Mouse (Mus musculus): Measurements from ENCODE around the gene Mblac1.
A peak's percentile ranks its signal among the peaks of the same experiment; 100 is the strongest.

Mblac1 gene

DNA sequence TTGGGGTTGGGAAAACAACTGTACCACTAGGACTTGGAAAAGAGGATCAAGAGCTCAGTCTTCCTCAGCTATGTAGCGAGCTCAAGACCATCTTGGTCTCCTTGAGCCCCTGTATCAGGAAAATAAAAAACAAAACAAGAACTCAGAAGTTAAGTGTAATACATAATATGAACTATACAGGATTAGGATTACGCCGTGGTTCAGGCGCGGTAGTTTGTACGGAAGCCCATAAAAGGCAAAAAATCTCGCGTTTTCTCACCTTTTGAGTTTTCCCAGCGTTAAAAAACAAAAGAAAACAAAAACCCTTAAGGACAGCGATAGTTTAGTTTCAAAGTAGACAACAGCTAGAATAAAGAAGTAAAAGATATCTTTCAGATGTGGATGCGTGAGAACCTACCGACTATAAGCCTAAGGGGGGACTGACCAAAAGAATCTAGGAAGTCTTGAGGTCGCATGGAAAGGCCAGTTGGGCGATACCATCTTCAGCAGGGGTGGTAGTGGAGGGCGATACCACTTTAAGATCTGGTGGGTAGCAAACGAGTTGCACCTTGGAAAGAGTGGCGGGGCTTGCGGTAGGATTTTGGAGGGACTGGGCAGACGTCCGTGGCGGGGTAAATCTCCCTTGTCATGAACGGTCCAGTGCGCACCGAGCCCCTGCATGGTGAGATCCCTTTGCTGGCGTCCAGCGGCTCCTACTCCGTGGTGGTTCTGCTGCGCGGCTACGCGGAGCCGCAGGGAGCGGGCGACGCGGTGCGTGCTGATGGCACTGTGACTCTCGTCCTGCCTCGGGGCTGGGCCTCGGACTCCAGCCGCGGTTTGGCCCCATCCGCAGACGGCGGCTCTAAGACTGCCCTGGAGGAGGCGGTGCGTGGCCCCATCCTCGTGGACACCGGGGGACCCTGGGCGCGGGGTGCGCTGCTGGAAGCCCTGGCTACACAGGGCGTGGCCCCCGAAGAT is at the start of gene Mblac1:
TSS of gene Mblac1 (plus strand) at position 544 of the 957 bp plus-strand sequence.
- peak; percentile 73 to 76 for DNase-seq (ENCODE audit: low spot score in 2 of 2)

DNA sequence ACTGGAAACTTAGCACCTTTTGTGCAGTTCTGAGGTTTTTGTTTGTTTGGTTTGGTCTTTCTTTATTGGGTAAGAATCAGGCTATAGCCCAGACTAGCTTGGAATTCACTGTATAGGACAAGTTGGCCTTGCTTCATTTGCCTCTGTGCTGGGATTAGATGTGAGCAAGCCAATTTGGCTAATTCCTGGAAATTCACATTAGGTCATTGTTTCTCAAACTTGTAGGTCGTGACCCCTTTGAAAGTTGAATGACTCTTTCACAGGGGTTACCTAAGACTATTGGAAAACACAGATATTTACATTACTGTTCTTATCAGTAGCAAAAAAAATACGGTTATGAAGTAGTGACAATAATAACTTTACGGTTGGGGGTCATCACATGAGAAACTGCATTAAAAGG is 39.7 kb upstream of the Mblac1 start:
- no peak for DNase-seq (ENCODE audit: low spot score in 2 of 2)

DNA sequence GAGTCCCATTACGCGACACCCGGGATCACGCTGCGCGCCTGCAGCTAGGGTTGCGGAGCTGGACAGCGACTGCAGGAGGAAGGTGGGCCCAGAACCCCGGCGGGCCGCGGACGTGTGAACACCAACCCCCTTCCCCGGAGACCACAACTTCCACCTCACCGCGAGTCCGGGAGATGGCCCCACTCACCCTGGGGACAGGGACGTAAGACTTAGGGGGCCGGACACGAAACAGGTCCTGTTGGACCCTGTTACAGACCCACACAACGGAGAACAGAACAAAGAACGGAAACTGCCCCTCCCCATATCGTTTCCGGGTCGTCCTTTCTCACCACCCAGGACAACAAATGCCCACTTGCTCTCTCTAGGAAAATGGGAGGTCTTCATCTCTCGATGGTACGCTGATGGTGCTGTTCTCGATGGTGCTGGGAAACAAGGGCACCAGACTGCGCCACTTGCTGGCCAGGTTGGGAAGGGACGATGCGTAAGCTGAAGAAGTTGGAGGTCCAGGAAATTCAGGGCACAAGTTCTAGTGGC is 38.6 kb upstream of the Mblac1 start, which contains the start of gene Zfp113:
TSS of gene Zfp113 (minus strand) at position 302 of the 534 bp plus-strand sequence.
- DNase-seq (ENCODE audit: low spot score in 2 of 2), result peak; percentile 77 to 80

DNA sequence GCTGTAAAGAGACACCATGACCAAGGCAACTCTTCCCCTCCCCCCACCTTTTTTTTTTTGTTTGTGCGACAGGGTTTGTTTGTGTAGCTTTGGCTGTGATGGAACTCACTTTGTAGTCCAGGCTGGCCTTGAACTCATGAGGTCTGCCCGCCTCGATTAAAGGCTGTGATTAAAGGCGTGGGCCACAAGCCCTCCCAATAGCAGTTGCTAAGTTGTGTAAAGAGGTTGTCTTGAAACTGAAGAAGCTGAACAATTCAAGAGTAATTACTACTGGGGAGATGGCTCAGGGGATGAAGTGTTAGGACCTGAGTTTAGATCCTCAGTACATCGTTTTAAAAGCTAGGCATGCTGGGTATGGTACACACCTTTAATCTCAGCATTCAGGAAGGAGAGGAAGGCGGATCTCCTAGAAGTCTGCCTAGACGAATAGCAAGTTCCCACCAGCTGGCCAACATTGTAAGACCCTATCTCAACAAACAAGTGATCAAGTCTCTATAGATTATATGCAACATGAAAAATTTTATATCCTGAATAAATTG is 33.8 kb upstream of the Mblac1 start:
- DNase-seq (ENCODE audit: low spot score in 2 of 2), result no peak

DNA sequence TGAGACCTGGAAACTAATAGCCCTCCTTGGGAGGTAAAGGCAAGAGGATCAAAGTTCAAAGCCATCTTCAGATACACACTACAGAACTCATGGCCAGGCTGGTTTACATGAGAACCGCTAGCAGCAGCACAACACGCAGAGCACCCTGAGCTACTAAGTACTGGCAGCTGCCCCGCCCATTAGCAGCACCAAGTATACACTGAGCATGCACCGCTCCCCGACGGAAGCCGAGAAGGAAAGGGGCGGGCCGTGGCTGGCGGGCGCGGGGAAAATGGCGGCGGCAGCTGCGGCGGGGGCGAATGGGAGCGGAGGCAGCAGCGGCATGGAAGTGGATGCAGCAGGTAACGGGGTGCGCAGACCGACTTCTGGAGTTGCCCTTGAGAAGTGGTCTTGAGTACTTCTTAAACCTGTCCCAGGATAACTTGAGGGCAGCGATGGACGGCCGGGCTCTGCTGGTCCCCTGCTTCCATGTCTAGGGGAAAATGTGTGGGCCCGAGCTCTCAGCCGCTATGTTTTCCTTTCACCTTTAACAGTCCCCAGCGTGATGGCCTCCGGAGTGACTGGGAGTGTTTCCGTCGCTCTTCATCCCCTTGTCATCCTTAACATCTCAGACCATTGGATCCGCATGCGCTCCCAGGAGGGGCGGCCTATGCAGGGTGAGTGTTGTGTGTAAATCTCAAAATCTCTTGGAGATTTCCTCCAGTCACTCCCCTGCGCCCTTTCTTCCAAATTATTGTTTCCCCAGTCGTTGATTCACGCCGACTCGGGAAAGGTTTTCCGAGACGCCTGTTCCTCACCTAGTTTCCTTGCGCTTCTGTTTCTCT is 33.1 kb upstream of the Mblac1 start, which contains the start of gene Cops6:
TSS of gene Cops6 (plus strand) at position 230 of the 824 bp plus-strand sequence.
- DNase-seq (ENCODE audit: low spot score in 2 of 2), result peak; percentile 91 to 95

DNA sequence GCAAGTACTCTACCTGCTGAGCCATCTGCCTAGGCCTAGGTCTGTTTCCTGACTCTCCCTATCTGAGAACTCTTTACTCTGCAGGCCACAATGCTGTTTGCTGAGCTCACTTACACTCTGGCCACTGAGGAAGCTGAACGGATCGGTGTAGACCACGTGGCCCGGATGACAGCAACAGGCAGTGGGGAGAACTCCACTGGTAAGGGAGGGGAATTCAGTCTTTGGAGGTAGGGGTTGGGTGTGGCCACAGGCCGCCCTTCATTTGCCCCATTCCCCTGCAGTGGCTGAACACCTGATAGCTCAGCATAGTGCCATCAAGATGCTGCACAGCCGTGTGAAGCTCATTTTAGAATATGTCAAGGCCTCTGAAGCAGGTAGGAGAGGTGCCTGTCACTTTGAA is 31.1 kb upstream of the Mblac1 start:
- DNase-seq (ENCODE audit: low spot score in 2 of 2), result no peak

DNA sequence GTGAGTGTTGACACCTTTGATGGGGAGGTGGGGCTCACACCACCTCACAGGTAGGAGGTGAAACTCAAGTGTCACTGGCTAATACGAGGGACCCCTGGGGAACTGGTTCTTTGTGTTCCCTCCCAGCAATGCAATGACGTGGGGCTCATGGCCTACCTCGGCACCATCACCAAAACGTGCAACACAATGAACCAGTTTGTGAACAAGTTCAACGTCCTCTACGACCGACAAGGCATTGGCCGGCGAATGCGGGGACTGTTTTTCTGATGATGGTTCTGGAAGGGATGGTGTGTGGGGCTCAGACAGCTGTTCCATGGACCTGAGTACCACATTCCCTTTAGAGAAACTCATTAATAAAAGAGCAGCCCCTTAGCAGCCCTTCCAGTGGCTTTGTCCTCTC is 30.5 kb upstream of the Mblac1 start:
- DNase-seq (ENCODE audit: low spot score in 2 of 2), result no peak

DNA sequence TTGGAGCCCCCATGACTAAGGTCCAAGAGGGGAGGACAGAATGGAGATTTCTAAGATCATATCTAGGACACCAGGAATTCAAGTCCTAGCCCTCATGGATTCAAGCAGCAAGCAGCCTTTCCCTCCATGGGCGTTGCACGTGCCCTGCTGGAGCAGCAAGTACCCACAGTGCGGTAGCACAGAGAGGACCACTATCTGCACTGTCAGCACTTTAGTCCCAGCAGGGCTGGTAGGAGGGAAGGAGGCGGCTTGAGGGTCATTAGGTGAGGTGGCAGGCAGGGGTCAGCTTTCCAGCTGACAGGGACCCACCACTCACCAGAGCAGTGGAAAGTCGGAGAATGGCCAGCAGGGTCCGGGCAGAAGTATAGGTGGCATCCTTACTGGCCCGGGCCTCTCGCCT is 28.5 kb upstream of the Mblac1 start:
- no peak for DNase-seq (ENCODE audit: low spot score in 2 of 2)

DNA sequence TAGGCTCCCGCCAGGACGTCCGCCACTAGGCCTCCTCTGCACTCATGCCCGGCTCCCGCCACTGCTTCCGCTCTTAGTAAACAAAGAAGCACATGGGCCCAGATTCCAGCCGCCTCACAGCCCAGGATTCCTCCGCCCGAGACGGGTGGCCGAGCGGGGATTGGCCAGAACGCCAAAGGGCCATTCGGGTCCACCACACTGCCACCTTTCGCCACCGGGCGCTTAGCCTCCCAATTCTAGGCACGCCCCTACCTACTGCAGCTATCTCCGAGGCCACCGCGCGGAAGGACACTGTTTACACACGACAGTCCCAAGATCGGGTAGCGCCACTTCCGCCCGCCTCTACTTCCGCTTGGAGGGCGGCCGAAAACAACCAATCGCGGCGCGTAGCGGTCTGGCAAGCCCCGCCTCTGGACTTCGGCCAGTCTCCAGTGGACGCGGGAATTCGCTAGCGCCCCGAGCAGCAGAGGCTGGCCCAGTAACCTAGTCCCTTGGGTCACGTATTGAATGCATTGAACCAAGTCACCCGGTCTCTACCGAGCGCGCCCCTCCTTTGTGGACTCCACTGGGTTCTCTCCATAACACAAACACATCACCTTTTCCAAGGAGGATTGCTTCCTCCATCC is 23.1 kb upstream of the Mblac1 start:
- DNase-seq (ENCODE audit: low spot score in 2 of 2), result peak; percentile 95 to 97

DNA sequence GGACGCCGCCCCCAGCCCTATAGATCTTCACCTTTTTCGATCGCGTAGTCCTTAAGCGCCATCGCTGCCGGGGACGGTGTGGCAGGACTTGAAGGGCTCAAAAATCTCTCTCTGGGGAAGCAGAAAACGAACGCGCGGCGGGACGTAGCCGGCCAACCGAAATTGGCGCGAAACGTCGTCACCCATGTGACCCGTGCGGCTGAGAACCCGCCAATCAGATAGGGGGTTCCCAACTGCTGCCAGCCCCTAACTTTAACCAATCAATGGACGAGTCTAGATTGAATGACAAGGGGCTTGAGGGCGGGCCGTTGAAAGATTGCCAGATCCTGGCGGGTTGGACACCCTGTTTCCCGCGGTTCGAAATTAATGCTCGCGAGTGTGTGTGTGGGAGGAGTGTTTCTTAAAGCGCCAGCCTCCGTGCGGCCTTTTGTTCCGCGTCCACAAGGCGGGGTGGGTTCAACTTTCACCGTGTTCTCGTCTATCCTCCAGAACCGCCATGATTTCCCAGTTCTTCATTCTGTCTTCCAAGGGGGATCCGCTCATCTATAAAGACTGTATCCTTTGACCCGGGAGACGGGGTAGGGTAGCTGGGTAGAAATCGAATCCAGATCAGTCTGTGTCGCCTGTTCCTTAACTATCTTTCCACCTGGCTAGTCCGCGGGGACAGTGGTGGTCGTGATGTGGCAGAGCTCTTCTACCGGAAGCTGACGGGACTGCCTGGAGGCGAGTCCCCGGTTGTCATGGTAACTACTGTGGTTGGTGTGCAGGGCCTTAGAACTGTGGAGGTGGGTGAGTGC is 22.2 kb upstream of the Mblac1 start, which contains the start of the genes Ap4m1 and Mcm7:
TSS of gene Ap4m1 (plus strand) at position 308 of the 797 bp plus-strand sequence.
TSS of gene Mcm7 (minus strand) at position 728 of the 797 bp plus-strand sequence.
- DNase-seq (ENCODE audit: low spot score in 2 of 2), result peak; percentile 98

DNA sequence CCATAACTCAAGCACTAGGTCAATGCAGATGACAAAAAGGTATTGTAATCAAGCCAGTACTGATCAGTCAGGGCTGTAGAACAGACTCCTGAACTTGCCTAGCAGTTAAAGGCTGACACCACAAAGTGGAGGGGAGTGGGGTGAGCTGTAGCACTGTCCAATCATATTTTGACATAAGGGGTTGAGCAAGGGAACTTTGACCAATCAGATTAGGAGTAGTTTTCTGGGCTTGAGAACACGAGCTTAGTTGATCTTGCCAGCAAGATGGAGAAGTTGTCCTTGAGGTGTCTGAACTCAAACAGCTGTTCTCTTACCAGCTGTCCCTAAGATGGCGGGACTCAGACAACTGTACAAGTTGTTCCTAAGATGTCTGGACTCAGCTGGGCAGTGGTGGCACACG is 20.9 kb upstream of the Mblac1 start:
- DNase-seq (ENCODE audit: low spot score in 2 of 2), result no peak

DNA sequence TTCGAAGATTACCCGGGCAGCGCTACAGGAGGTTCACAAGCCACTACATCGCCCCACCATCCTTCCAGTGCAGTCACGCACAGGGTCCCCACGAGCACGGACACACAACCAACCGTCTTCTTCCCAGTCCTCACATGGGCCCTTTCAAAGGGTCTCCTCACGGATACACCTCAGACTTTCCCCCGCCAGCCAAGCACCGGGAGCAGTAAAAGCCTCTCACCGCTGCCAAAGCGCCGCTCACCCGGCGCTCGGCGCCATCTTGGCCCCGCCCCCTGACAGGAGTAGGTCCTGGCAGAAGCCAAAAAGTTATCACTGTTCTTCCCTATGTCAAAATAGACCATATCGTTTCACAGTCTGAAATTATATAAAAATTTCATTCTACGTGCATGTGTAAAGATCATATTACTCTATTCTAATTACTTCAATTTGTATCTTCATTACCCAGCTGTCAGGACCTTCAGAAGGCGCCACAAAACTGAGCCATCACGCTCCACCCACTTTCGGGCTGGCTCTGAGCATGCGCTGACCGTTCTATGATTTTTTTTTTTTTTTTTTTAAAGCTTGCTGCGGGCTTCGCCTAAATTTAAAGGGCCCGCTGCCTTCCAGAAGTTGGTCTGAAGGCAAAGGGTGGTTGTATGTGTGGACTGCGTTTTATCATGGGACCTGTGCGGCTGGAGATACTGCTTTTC is 7.0 kb upstream of the Mblac1 start, which contains the start of the genes Taf6 and Cnpy4:
TSS of gene Taf6 (minus strand) at position 502 of the 689 bp plus-strand sequence.
TSS of gene Cnpy4 (plus strand) at position 536 of the 689 bp plus-strand sequence.
- DNase-seq (ENCODE audit: low spot score in 2 of 2), result peak; percentile 76 to 82

DNA sequence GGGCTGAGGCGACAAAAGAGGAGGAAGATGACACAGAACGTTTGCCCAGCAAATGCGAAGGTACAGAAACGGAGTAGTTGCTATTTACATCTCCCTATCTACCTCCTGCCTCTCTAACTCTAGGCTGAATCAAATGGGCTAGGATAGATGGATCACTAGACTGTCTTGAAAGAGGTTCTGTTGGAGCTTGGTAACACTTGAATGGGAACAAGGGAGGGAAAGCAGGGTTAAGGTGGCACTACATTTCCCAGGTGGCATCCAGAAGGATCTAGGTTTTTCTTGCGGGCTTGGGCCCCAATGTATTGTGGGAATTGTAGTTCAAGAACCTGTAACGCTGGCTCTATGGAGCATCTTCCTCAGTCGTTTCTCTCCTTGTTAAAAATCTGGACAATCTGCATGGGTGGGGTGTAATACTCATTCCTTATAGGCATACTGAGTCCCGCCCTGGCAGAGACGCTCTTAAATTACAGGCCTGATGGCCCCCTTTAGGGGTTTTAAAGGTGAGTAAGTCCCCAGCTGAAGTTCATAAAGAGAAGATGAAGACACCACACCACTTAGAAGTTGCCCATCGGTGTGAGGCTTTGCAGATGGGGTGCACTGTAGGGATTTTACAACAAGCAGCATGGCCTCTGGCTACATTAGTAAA is 6.3 kb upstream of the Mblac1 start:
- peak in 1 of 2 experiments; percentile 52 for DNase-seq (ENCODE audit: low spot score in 2 of 2)

DNA sequence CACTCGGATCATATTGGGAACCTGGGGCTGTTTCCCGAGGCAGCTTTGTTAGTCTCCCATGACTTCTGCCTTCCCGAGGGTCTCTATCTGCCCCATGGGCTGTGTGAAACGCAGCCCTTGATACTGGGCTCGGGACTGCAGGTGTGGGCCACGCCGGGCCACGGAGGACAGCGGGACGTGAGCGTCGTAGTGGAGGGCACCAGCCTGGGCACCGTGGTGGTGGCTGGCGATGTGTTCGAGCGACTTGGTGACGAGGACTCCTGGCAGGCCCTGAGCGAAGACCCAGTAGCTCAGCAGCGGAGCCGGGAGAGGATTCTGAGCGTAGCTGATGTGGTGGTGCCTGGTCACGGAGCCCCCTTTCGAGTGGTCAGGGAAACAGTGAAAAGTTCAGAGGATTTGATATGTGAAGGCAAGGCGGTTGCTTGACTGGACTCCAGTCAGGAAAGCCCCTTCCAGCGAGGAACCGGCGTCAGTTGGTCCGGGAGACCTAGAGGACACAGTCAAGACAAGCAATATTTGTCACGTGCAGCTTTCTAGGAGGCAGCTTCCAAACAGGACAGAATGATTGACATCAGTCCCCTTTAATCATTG is 736 bp downstream of the Mblac1 start:
- DNase-seq (ENCODE audit: low spot score in 2 of 2), result no peak

DNA sequence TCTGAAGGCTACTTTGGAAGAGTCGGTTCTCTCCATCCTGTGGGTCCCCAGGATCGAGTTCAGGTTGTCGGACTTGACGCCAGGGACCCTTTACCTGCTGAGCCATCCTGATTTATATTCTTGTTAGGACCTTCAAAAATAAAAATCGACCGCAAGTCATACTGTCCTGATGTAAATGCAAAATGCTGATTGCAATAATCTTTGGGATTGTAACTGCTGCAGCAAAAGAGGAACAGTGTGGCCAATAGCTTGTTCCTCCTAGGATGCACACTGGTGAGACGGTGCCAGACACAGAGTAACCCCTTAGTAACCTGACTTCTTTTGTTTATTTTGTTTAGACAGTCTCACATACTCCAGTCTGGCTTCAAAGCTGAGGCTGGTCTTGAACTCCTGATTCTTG is 1.3 kb downstream of the Mblac1 start:
- no peak for DNase-seq (ENCODE audit: low spot score in 2 of 2)

DNA sequence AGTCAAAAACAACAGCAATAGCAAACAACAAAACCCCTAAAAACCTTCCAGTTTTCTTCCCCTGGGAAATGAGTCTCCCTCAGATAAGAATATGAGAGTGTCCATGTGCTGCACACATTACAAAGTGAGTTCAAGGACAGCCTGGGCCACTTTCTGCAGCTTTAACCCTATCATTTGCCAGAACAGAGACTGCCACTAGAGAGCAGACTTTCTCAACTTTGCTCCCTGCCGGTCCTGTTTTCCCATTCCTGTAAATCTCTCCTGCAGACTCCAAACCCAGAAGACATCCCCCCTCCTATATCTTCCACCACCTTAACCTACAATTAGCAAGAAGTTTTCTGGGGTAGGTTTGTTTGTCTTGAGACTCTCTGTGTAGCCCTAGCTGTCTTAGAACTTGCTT is 5.5 kb downstream of the Mblac1 start:
- DNase-seq (ENCODE audit: low spot score in 2 of 2), result no peak

DNA sequence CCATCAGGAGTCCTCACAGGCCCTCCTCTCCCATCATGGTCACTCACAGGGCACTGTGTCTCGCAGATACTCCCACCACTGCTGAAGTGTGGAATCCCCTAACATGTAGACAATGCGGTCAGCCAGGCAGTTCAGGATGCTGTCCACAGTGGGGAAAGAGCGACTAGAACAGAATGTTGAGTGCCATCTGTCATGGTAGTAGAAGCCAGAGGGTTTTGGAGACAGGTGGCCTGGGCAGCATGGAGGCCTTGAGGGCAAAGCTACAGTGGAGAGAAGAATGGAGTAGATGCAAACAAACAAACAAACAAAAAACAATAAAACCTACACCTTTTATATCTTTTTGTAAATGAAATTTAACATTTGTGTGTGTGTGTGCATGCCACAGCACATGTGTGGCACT is 8.0 kb downstream of the Mblac1 start:
- no peak for DNase-seq (ENCODE audit: low spot score in 2 of 2)

DNA sequence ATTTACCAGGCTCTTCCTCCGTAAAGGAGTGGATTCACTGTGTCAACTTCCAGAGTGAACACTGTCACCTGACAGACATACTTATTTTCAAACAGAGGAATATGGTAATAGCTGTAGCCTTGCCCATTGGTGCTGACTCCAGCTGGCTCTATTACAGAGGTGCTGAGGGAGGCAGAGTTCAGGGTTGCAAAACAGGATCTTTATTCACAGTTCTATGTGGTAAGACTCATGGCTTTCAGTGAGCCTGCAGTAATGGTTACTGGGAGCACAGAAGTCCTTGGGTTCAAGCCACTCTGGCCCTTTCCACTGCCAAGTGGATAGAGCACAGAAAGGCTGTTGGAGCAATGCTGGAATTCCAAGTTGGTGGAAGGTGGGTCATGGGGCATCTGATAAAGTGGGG is 13.1 kb downstream of the Mblac1 start:
- DNase-seq (ENCODE audit: low spot score in 2 of 2), result no peak

DNA sequence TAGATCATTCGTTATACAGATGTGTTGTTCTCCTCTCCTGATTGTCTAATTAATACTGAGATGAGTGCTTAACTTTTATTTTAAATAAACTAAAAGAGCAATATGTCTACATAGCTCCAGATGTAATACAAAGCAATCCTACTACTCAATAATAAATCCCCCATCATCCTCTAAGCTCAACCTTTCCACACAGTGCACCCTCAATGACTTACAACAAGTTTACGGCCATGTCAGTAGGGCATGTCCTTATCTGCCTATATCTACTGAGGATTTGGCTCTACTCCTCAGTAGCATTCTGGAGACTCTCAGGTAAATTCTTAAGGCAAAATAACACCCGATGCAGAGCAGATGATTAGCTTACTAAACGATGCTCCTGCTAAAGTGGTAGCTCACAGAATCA is 13.8 kb downstream of the Mblac1 start:
- no peak for DNase-seq (ENCODE audit: low spot score in 2 of 2)
